Mouse (Mus musculus) right cerebral cortex, adult 2 months (tissue): ENCODE data around the gene Eml3.

ENCODE experiments used
- DNase-seq, 2 experiments: peaks; one replicate each; pipeline ENCODE4 v3.0.0; 2021 to 2022; ENCODE audit warnings: low spot score in 2 of 2

Eml3 gene

GRCm38 (mm10) chr19:8987816-8988215, 58.5 kb downstream of the Eml3 start:
- DNase-seq, result no peak

- no peak for DNase-seq
Measured at GRCm38 (mm10) chr19:8988346-8989065, 59.2 kb downstream of the Eml3 start.

- no peak for DNase-seq
Measured at GRCm38 (mm10) chr19:8989066-8989566, 59.8 kb downstream of the Eml3 start, which contains the start of gene Ahnak. TSS of gene Ahnak (plus strand) at chr19:8989284.

- no peak for DNase-seq
Measured at GRCm38 (mm10) chr19:8989567-8990431, 60.4 kb downstream of the Eml3 start.

- no peak for DNase-seq
Measured at GRCm38 (mm10) chr19:8990432-8991102, 61.2 kb downstream of the Eml3 start.
